Comparison of ENCODE assay signal across 16 mouse cellular contexts in the genomic region with DNA sequence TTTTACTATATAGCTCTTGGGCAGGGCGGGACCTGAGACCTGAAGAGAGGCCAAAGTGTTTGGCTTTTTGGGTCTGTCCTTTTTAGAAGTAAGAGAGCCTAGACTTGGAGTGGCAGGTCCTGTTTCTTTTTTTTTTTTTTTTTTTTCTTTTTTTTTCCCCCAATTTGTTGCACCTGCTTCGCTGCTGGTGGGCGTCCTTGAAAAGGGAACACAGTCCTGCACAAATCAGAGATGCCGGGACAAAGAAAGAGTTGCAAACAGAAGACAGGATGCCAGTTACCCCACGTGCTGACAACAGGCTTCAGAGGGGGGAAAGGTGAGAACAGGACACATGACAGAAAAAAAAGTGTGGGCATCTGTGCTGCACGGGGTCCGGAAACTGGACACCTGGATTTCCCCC. TPM values are rescaled to one million over a fixed set of nuclear protein-coding genes. Genes with fewer than 3 reads are reported as not detected.
A peak's percentile ranks its signal among the peaks of the same experiment; 100 is the strongest.
DNase-seq lines count a peak whose midpoint lies in the region; ATAC-seq and TF ChIP-seq lines count a peak whose summit lies in the region.
"Had no signal": no experiment of that assay in that cellular context is flagged by ENCODE, and none has a peak within 500 bp of the region (broad histone marks: within the 10 kb centered on the region; RNA-seq: fewer than 3 reads in every experiment).

No protein-coding gene starts in this region.

- peaks cover 88% of the 10 kb centered on the region for H3K27me3 ChIP-seq in heart, embryonic 15.5 days
- H3K27me3 ChIP-seq in lung, embryonic 15.5 days: peaks cover 84% of the 10 kb centered on the region
- H3K27me3 ChIP-seq in embryonic facial prominence, embryonic 12.5 days: peaks cover 72% of the 10 kb centered on the region
- H3K27me3 ChIP-seq in limb, embryonic 13.5 days: peaks cover 90% of the 10 kb centered on the region
- H3K27me3 ChIP-seq in thymus, adult 2 months (ENCODE audit: control insufficient read depth, insufficient read depth, low read length): peaks cover 17% of the 10 kb centered on the region

- H3K36me3 ChIP-seq in heart, embryonic 15.5 days: no peaks in the 10 kb centered on the region
- no peaks in the 10 kb centered on the region for H3K36me3 ChIP-seq in lung, embryonic 15.5 days
- H3K36me3 ChIP-seq in embryonic facial prominence, embryonic 12.5 days: no peaks in the 10 kb centered on the region
- H3K36me3 ChIP-seq in limb, embryonic 13.5 days: no peaks in the 10 kb centered on the region
- H3K36me3 ChIP-seq in thymus, adult 2 months (ENCODE audit: control insufficient read depth, insufficient read depth, low read length): no peaks in the 10 kb centered on the region

- no peak overlapping the region for H3K9ac ChIP-seq in heart, embryonic 15.5 days
- no peak overlapping the region for H3K9ac ChIP-seq in lung, embryonic 15.5 days
- H3K9ac ChIP-seq in embryonic facial prominence, embryonic 12.5 days: no peak overlapping the region
- H3K9ac ChIP-seq in limb, embryonic 13.5 days: no peak overlapping the region
- H3K9ac ChIP-seq: liver, postnatal 0 days had no signal

- no peak overlapping the region for H3K27ac ChIP-seq in heart, embryonic 15.5 days
- no peak overlapping the region for H3K27ac ChIP-seq in lung, embryonic 15.5 days
- H3K27ac ChIP-seq in embryonic facial prominence, embryonic 12.5 days: no peak overlapping the region
- H3K27ac ChIP-seq in limb, embryonic 13.5 days: no peak overlapping the region
- H3K27ac ChIP-seq in thymus, adult 2 months (ENCODE audit: control insufficient read depth, insufficient read depth, low read length): no peak overlapping the region; the same call in 1 of the 2 replicates
- H3K27ac ChIP-seq: kidney, postnatal 0 days had no signal

- peak overlapping the region; percentile 96; the same call in 1 of the 2 replicates for H3K4me2 ChIP-seq in heart, embryonic 15.5 days
- peak overlapping the region; percentile 93; the same call in 1 of the 2 replicates for H3K4me2 ChIP-seq in lung, embryonic 15.5 days
- peak overlapping the region; percentile 97; the same call in 1 of the 2 replicates for H3K4me2 ChIP-seq in embryonic facial prominence, embryonic 12.5 days (replicated peaks)
- peak overlapping the region; percentile 91 for H3K4me2 ChIP-seq in limb, embryonic 13.5 days (replicated peaks)

- TF ChIP-seq CTCF in thymus, adult 2 months (IDR thresholded peaks at IDR 0.05; ENCODE audit: borderline replicate concordance, control insufficient read depth, extremely low read depth, insufficient read depth, low read length, poor library complexity): no peak

- H3K4me1 ChIP-seq in heart, embryonic 15.5 days (replicated peaks): peaks cover 19% of the 10 kb centered on the region
- peaks cover 14% of the 10 kb centered on the region for H3K4me1 ChIP-seq in lung, embryonic 15.5 days
- H3K4me1 ChIP-seq in embryonic facial prominence, embryonic 12.5 days: peaks cover 28% of the 10 kb centered on the region; the same call in 1 of the 2 replicates
- peaks cover 40% of the 10 kb centered on the region for H3K4me1 ChIP-seq in limb, embryonic 13.5 days
- no peaks in the 10 kb centered on the region for H3K4me1 ChIP-seq in thymus, adult 2 months (replicated peaks; ENCODE audit: control insufficient read depth, insufficient read depth, low read length)

- no peak for DNase-seq in heart, postnatal 25 days (ENCODE audit: low spot score)
- no peak for DNase-seq in lung, postnatal 4 days
- no peak for DNase-seq in layer of hippocampus, postnatal 36 days
- no peak for DNase-seq in thymus, adult 2 months
- DNase-seq: cerebellum, postnatal 36 days; layer of hippocampus, adult 9-11 months; liver, postnatal 0 days had no signal

- peak overlapping the region; percentile 61 for H3K4me3 ChIP-seq in heart, embryonic 15.5 days
- H3K4me3 ChIP-seq in lung, embryonic 15.5 days: 0 out of 2 replicates have a peak overlapping the region, but pooled peaks have one; percentile 47
- H3K4me3 ChIP-seq in embryonic facial prominence, embryonic 12.5 days: no peak overlapping the region
- H3K4me3 ChIP-seq in limb, embryonic 13.5 days: 0 out of 2 replicates have a peak overlapping the region, but pooled peaks have one; percentile 60
- no peak overlapping the region for H3K4me3 ChIP-seq in thymus, adult 2 months (ENCODE audit: control insufficient read depth, insufficient read depth, low read length)

- intact Hi-C loops in heart, postnatal 25 days (cut with DNase I): no loop called here

- no peak for ATAC-seq in heart, embryonic 15.5 days (replicated peaks; ENCODE audit: insufficient number of reproducible peaks, insufficient read depth, low FRiP score, low read depth)
- no peak for ATAC-seq in lung, embryonic 15.5 days (ENCODE audit: borderline replicate concordance, extremely low read depth, low FRiP score, low TSS enrichment)
- ATAC-seq in embryonic facial prominence, embryonic 12.5 days (ENCODE audit: insufficient number of reproducible peaks, insufficient read depth, low FRiP score, low TSS enrichment): no peak
- no peak for ATAC-seq in limb, embryonic 13.5 days (ENCODE audit: low FRiP score, low read depth)
- ATAC-seq: activated CD4-positive, CD25-positive, alpha-beta regulatory T cell, adult 4 months; CD4-positive, CD25-positive, alpha-beta regulatory T cell, adult 4 months; liver, postnatal 0 days had no signal

- H3K9me3 ChIP-seq in heart, embryonic 15.5 days (replicated peaks): no peaks in the 10 kb centered on the region
- H3K9me3 ChIP-seq in lung, embryonic 15.5 days: no peaks in the 10 kb centered on the region
- no peaks in the 10 kb centered on the region for H3K9me3 ChIP-seq in embryonic facial prominence, embryonic 12.5 days
- H3K9me3 ChIP-seq in limb, embryonic 13.5 days: no peaks in the 10 kb centered on the region

- no peak for TF ChIP-seq POLR2A in thymus, adult 2 months (IDR thresholded peaks at IDR 0.05; ENCODE audit: control insufficient read depth, extremely low read depth, insufficient read depth, low read length, poor library complexity)

- WGBS in heart, embryonic 15.5 days: 51% methylated on average over 7 of the region's 7 CpGs
- WGBS in lung, embryonic 15.5 days: 36% methylated on average over 7 of the region's 7 CpGs
- 28% methylated on average over 7 of the region's 7 CpGs for WGBS in embryonic facial prominence, embryonic 12.5 days
- WGBS in limb, embryonic 13.5 days: 22% methylated on average over 7 of the region's 7 CpGs
- WGBS in thymus, adult 2 months: 64% methylated on average over 7 of the region's 7 CpGs

RNA-seq across cellular contexts. Expression of a gene that starts 1.0 kb away (rescaled TPM):
- 3.1 and 4.1 TPM in 2 replicates for polyA plus RNA-seq in heart, embryonic 15.5 days (2015; fragmentation: Nextera tagmentation; extraction: Ambion mirVana)
- 1 to 10 TPM; 1.7 to 2.3 TPM for total RNA-seq in heart, postnatal 25 days (2021)
- polyA plus RNA-seq in lung, embryonic 15.5 days (2015; fragmentation: Nextera tagmentation; extraction: Ambion mirVana): 1.5 and 1.7 TPM in 2 replicates
- polyA plus RNA-seq in embryonic facial prominence, embryonic 12.5 days (2016; fragmentation: Nextera tagmentation; extraction: Ambion mirVana): 4.5 and 5.2 TPM in 2 replicates
- 2.2 and 2.3 TPM in 2 replicates for polyA plus RNA-seq in limb, embryonic 13.5 days (2015; fragmentation: Nextera tagmentation; extraction: Ambion mirVana)
- total RNA-seq in layer of hippocampus, postnatal 36 days (2021): not detected
- 1.1 and 1.5 TPM in 2 replicates for polyA plus RNA-seq in thymus, adult 2 months (2012; rRNA removed)
- total RNA-seq: left cerebral cortex, postnatal 25 days; megakaryocyte progenitor cell, adult 5-6 weeks had no signal
- polyA plus RNA-seq: activated CD4-positive, CD25-positive, alpha-beta regulatory T cell, adult 4 months; CD4-positive, CD25-positive, alpha-beta regulatory T cell, adult 4 months had no signal

RNA-seq across cellular contexts. Expression of a gene that starts 58.9 kb away (rescaled TPM):
- 10.8 and 11.0 TPM in 2 replicates for polyA plus RNA-seq in heart, embryonic 15.5 days (2015; fragmentation: Nextera tagmentation; extraction: Ambion mirVana)
- 1 to 10 TPM; 6.6 to 7.2 TPM for total RNA-seq in heart, postnatal 25 days (2021)
- polyA plus RNA-seq in lung, embryonic 15.5 days (2015; fragmentation: Nextera tagmentation; extraction: Ambion mirVana): 8.7 and 9.1 TPM in 2 replicates
- polyA plus RNA-seq in embryonic facial prominence, embryonic 12.5 days (2016; fragmentation: Nextera tagmentation; extraction: Ambion mirVana): 34.7 and 35.7 TPM in 2 replicates
- polyA plus RNA-seq in limb, embryonic 13.5 days (2015; fragmentation: Nextera tagmentation; extraction: Ambion mirVana): 24.5 and 26.9 TPM in 2 replicates
- total RNA-seq in layer of hippocampus, postnatal 36 days (2021): 10 to 100 TPM; 57.7 to 60.4 TPM
- 5.1 TPM in 2 replicates for polyA plus RNA-seq in thymus, adult 2 months (2012; rRNA removed)

Comparison
In these comparisons a context has a peak if more than half of its experiments do, and no peak if none do; other contexts are left out.
1. H3K4me3 ChIP-seq: peak in heart, embryonic 15.5 days (single experiment), lung, embryonic 15.5 days (single experiment) and limb, embryonic 13.5 days (single experiment); none in embryonic facial prominence, embryonic 12.5 days (single experiment) and thymus, adult 2 months (single experiment).
2. Peak in every context shown above with its lines, with median percentiles within 50 percentile points of each other: H3K4me2 ChIP-seq.